Mouse (Mus musculus) midbrain, postnatal 0 days (tissue): ENCODE data around the gene Usp17ld. TPM values are rescaled to one million over a fixed set of nuclear protein-coding genes. Genes with fewer than 3 reads are reported as not detected.
"Not testable (repeated sequence)": the region's sequence is repeated elsewhere in the genome, so short reads cannot be mapped to it uniquely, and the experiment has no call there.

Experiments used
- ATAC-seq: fragments of 200-750 bp; cut with Nextera tagmentation; 2 replicates; pipeline ENCODE4 v1.8.0; 2017; ENCODE audit warnings: moderate number of reproducible peaks, mild to moderate bottlenecking, moderate TSS enrichment, moderate library complexity; ENCODE audit not compliant: low FRiP score
- DNase-seq: peaks from one replicate; pipeline ENCODE4 v3.0.0-alpha.2; 2015; ENCODE audit warnings: low spot score
- H3K27ac ChIP-seq: fragments of 300-500 bp; sonication (generic); 2 replicates; pipeline ENCODE4 v1.5.1; 2014; ENCODE audit warnings: low read depth, mild to moderate bottlenecking, low read length, mixed read lengths
- H3K27me3 ChIP-seq: fragments of 300-500 bp; sonication (generic); 2 replicates; pipeline ENCODE4 v1.6.1; 2014; ENCODE audit warnings: low read length, control low read depth, mixed read lengths; ENCODE audit not compliant: insufficient read depth
- H3K36me3 ChIP-seq: fragments of 300-500 bp; sonication (generic); 2 replicates; pipeline ENCODE4 v1.6.1; 2014; ENCODE audit warnings: low read length, control low read depth, mixed read lengths; ENCODE audit not compliant: insufficient read depth
- H3K4me1 ChIP-seq: fragments of 300-500 bp; sonication (generic); 2 replicates; pipeline ENCODE4 v1.6.1; 2014; ENCODE audit warnings: mild to moderate bottlenecking, control low read depth, antibody characterized with exemption, low read length, mixed read lengths; ENCODE audit not compliant: insufficient read depth
- H3K4me2 ChIP-seq: fragments of 300-500 bp; sonication (generic); 2 replicates; pipeline ENCODE4 v1.6.1; 2014; ENCODE audit warnings: low read depth, mild to moderate bottlenecking, low read length, mixed read lengths; ENCODE audit not compliant: poor library complexity, severe bottlenecking
- H3K4me3 ChIP-seq: fragments of 300-500 bp; sonication (generic); 2 replicates; pipeline ENCODE4 v1.5.1; 2014; ENCODE audit warnings: low read depth, mild to moderate bottlenecking, low read length, moderate library complexity
- H3K9ac ChIP-seq: fragments of 300-500 bp; sonication (generic); replicated peaks from 2 replicates; pipeline ENCODE4 v1.6.1; 2014; ENCODE audit warnings: mild to moderate bottlenecking, low read length, moderate library complexity, mixed read lengths; ENCODE audit not compliant: poor library complexity, severe bottlenecking
- H3K9me3 ChIP-seq: fragments of 300-500 bp; sonication (generic); 2 replicates; pipeline ENCODE4 v1.6.1; 2016; ENCODE audit warnings: low read length, control low read depth
- CTCF ChIP-seq: IDR thresholded peaks from 2 replicates; pipeline ENCODE4 v1.5.1; 2016; ENCODE audit warnings: antibody characterized with exemption, mild to moderate bottlenecking
- WGBS: fragments of 180-500 bp; shearing (Covaris S2); extraction: QIAGEN DNeasy Blood & Tissue Kit; methylation state at CpG from one replicate; pipeline ENCODE4 v1.1.7; 2014; 5-methylcytosine and 5-hydroxymethylcytosine counted together
- microRNA-seq: library from miRNA; unstranded; fragments of <30 nt; microRNA quantifications from one replicate; pipeline ENCODE4, GENCODE M21; 2016; ENCODE audit warnings: borderline number of aligned reads
- polyA plus RNA-seq: library from polyadenylated mRNA; unstranded; fragments of >200 nt; fragmentation: Nextera tagmentation; extraction: Ambion mirVana; gene quantifications from 2 replicates; pipeline ENCODE4 v1.2.1, GENCODE M21; 2015
- total RNA-seq: library from RNA; depleted of rRNA; stranded (reverse); fragments of >200 nt; gene quantifications from 2 replicates; pipeline ENCODE4 v1.2.3, GENCODE M21; 2014; rRNA removed

Gene Usp17ld
- total RNA-seq, result not detected in 2 replicates
- polyA plus RNA-seq, result not detected in 2 replicates

- H3K9me3 ChIP-seq, H3K4me3 ChIP-seq, H3K27ac ChIP-seq, H3K4me2 ChIP-seq, H3K4me1 ChIP-seq, H3K9ac ChIP-seq, ATAC-seq, H3K36me3 ChIP-seq, H3K27me3 ChIP-seq, DNase-seq: not testable (repeated sequence)
These were observed at the start of gene Usp17ld for GRCm38 (mm10) chr7:103252405-103252804. TSS of gene Usp17ld (minus strand) at chr7:103252505.

GRCm38 (mm10) chr7:103216696-103217095, 35.6 kb downstream of the Usp17ld start, which contains the start of gene Olfr594:
TSS of gene Olfr594 (plus strand) at chr7:103216996.
- Histone ChIP-seq H3K9ac (no peak within 1 kb of the TSS), H3K9me3 (no peaks in the 10 kb centered on the region), H3K27me3 (no peaks in the 10 kb centered on the region), H3K4me1 (no peaks in the 10 kb centered on the region), H3K4me3 (no peak within 1 kb of the TSS), H3K4me2 (no peak within 1 kb of the TSS), H3K36me3 (no peaks in the 10 kb centered on the region), H3K27ac (no peak within 1 kb of the TSS)
- ATAC-seq (no peak), DNase-seq (no peak)
- TF ChIP-seq CTCF, result no peak

- not testable (repeated sequence) for DNase-seq, H3K4me2 ChIP-seq, H3K36me3 ChIP-seq, H3K9ac ChIP-seq, H3K27me3 ChIP-seq, H3K4me1 ChIP-seq, H3K27ac ChIP-seq, H3K4me3 ChIP-seq, ATAC-seq, H3K9me3 ChIP-seq
- 94% methylated on average over 5 of the region's 5 CpGs for WGBS
These were observed 40.3 kb downstream of the Usp17ld start for GRCm38 (mm10) chr7:103212050-103212449.

- ATAC-seq, result no peak
- H3K27ac ChIP-seq, result no peak within 1 kb of the TSS
- no peak within 1 kb of the TSS for H3K9ac ChIP-seq
- no peak within 1 kb of the TSS for H3K4me3 ChIP-seq
- no peak for TF ChIP-seq CTCF
- no peaks in the 10 kb centered on the region for H3K9me3 ChIP-seq
- DNase-seq, result no peak
- H3K4me2 ChIP-seq, result no peak within 1 kb of the TSS
- H3K36me3 ChIP-seq, result no peaks in the 10 kb centered on the region
- H3K4me1 ChIP-seq, result no peaks in the 10 kb centered on the region
- 65% methylated on average over 1 of the region's 1 CpGs for WGBS
- H3K27me3 ChIP-seq, result no peaks in the 10 kb centered on the region
These were observed 40.7 kb downstream of the Usp17ld start, which contains the start of gene Olfr593 for GRCm38 (mm10) chr7:103211562-103211961. TSS of gene Olfr593 (plus strand) at chr7:103211862.

Small RNA genes within 50 kb of the gene (microRNA-seq; reads per million reads assigned to microRNA genes)
- not detected for gene Gm23550
- not detected for gene Gm25171

Other genes with a start within 250 kb of the Usp17ld start
- not detected in 2 replicates for gene Olfr582, start 214.5 kb downstream of the Usp17ld start, total RNA-seq
- not detected in 2 replicates for gene Olfr582, start 214.5 kb downstream of the Usp17ld start, polyA plus RNA-seq
- not detected in 2 replicates for gene Olfr583, start 201.2 kb downstream of the Usp17ld start, total RNA-seq
- not detected in 2 replicates for gene Olfr583, start 201.2 kb downstream of the Usp17ld start, polyA plus RNA-seq
- not detected in 2 replicates for gene Olfr584, start 170.6 kb downstream of the Usp17ld start, total RNA-seq
- not detected in 2 replicates for gene Olfr584, start 170.6 kb downstream of the Usp17ld start, polyA plus RNA-seq
- gene Olfr585, start 154.8 kb downstream of the Usp17ld start, total RNA-seq, result not detected in 2 replicates
- not detected in 2 replicates for gene Olfr585, start 154.8 kb downstream of the Usp17ld start, polyA plus RNA-seq
- not detected in 2 replicates for gene Olfr586, start 126.9 kb downstream of the Usp17ld start, total RNA-seq
- gene Olfr586, start 126.9 kb downstream of the Usp17ld start, polyA plus RNA-seq, result not detected in 2 replicates
- 0.09 TPM in 1 of 2 replicates, not detected in the other for gene Olfr588-ps1, start 111.6 kb downstream of the Usp17ld start, total RNA-seq
- gene Olfr588-ps1, start 111.6 kb downstream of the Usp17ld start, polyA plus RNA-seq, result not detected in 2 replicates
- gene Olfr589, start 96.1 kb downstream of the Usp17ld start, total RNA-seq, result not detected in 2 replicates
- gene Olfr589, start 96.1 kb downstream of the Usp17ld start, polyA plus RNA-seq, result not detected in 2 replicates
- gene Olfr591, start 74.2 kb downstream of the Usp17ld start, total RNA-seq, result not detected in 2 replicates
- not detected in 2 replicates for gene Olfr591, start 74.2 kb downstream of the Usp17ld start, polyA plus RNA-seq
- gene Olfr592, start 67.7 kb downstream of the Usp17ld start, total RNA-seq, result not detected in 2 replicates
- not detected in 2 replicates for gene Olfr592, start 67.7 kb downstream of the Usp17ld start, polyA plus RNA-seq
- gene Olfr593, start 40.6 kb downstream of the Usp17ld start, total RNA-seq, result not detected in 2 replicates
- not detected in 2 replicates for gene Olfr593, start 40.6 kb downstream of the Usp17ld start, polyA plus RNA-seq
- not detected in 2 replicates for gene Olfr594, start 35.5 kb downstream of the Usp17ld start, total RNA-seq
- not detected in 2 replicates for gene Olfr594, start 35.5 kb downstream of the Usp17ld start, polyA plus RNA-seq
- not detected in 2 replicates for gene Olfr596, start 53.1 kb upstream of the Usp17ld start, total RNA-seq
- not detected in 2 replicates for gene Olfr596, start 53.1 kb upstream of the Usp17ld start, polyA plus RNA-seq
- not detected in 2 replicates for gene Olfr597, start 63.8 kb upstream of the Usp17ld start, total RNA-seq
- gene Olfr597, start 63.8 kb upstream of the Usp17ld start, polyA plus RNA-seq, result not detected in 2 replicates
- gene Olfr598, start 71.1 kb upstream of the Usp17ld start, total RNA-seq, result not detected in 2 replicates
- gene Olfr598, start 71.1 kb upstream of the Usp17ld start, polyA plus RNA-seq, result not detected in 2 replicates
- not detected in 2 replicates for gene Olfr599, start 83.4 kb upstream of the Usp17ld start, total RNA-seq
- gene Olfr599, start 83.4 kb upstream of the Usp17ld start, polyA plus RNA-seq, result not detected in 2 replicates
- gene Olfr600, start 97.2 kb upstream of the Usp17ld start, total RNA-seq, result not detected in 2 replicates
- not detected in 2 replicates for gene Olfr600, start 97.2 kb upstream of the Usp17ld start, polyA plus RNA-seq
- gene Olfr601, start 110.2 kb upstream of the Usp17ld start, total RNA-seq, result not detected in 2 replicates
- not detected in 2 replicates for gene Olfr601, start 110.2 kb upstream of the Usp17ld start, polyA plus RNA-seq
- gene Olfr603, start 133.7 kb upstream of the Usp17ld start, total RNA-seq, result not detected in 2 replicates
- gene Olfr603, start 133.7 kb upstream of the Usp17ld start, polyA plus RNA-seq, result not detected in 2 replicates
- gene Usp17lc, start 162.6 kb upstream of the Usp17ld start, total RNA-seq, result not detected in 2 replicates
- gene Usp17lc, start 162.6 kb upstream of the Usp17ld start, polyA plus RNA-seq, result not detected in 2 replicates
- gene Olfr605, start 192.9 kb upstream of the Usp17ld start, total RNA-seq, result not detected in 2 replicates
- gene Olfr605, start 192.9 kb upstream of the Usp17ld start, polyA plus RNA-seq, result not detected in 2 replicates
- not detected in 2 replicates for gene Olfr606, start 196.5 kb upstream of the Usp17ld start, total RNA-seq
- gene Olfr606, start 196.5 kb upstream of the Usp17ld start, polyA plus RNA-seq, result not detected in 2 replicates
- not detected in 2 replicates for gene Olfr607, start 211.6 kb upstream of the Usp17ld start, total RNA-seq
- not detected in 2 replicates for gene Olfr607, start 211.6 kb upstream of the Usp17ld start, polyA plus RNA-seq
- not detected in 2 replicates for gene Olfr608, start 217.4 kb upstream of the Usp17ld start, total RNA-seq
- not detected in 2 replicates for gene Olfr608, start 217.4 kb upstream of the Usp17ld start, polyA plus RNA-seq
- gene Olfr609, start 245.6 kb upstream of the Usp17ld start, total RNA-seq, result not detected in 2 replicates
- gene Olfr609, start 245.6 kb upstream of the Usp17ld start, polyA plus RNA-seq, result not detected in 2 replicates